Mouse (Mus musculus): ENCODE measurements at regions not wholly inside any gene's neighbourhood (a gene's known extent, or its start where the extent isn't known, plus 50 kb on each side); places are given as distances from the start of the nearest gene placed in this dataset.

DNA sequence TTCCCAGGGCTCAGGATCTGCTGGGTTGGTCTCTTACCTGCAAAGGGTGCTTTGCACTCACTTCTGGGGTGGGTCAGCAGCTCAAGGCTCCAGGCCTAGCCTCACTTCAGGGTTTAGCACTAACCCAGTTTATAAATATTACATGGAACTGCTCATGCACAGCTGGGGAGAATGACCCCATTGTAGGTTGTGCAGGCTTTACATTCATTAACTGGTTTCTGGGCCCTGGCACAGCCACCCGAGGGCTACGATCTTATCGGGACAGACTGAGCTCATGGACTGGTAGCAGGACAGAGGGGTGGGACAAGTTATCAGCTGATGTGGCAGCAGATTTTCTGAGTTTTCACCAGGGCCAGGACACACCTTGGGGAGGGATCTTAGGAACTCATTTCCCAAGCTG is 59.4 kb upstream of the Shh start:
- TF ChIP-seq EP300 (IDR thresholded peaks at IDR 0.05; ENCODE audit: low read depth), result no peak
- no peak for TF ChIP-seq CTCF (IDR thresholded peaks at IDR 0.05; ENCODE audit: low read depth)

Data from heart, postnatal 0 days (tissue).